ENCODE assay signal across 19 mouse cellular contexts in genomic region chr6:137931318-137931717, GRCm38 (mm10).
DNase-seq lines count a peak whose midpoint lies in the region; ATAC-seq and TF ChIP-seq lines count a peak whose summit lies in the region.
"Had no signal": no experiment of that assay in that cellular context is flagged by ENCODE, and none has a peak within 500 bp of the region (broad histone marks: within the 10 kb centered on the region; RNA-seq: fewer than 3 reads in every experiment).

No protein-coding gene starts in this region.

- no peak for TF ChIP-seq EP300 in heart, adult 2 months (IDR thresholded peaks at IDR 0.05; ENCODE audit: insufficient read depth, low read depth, low read length)

- peak overlapping the region; percentile 17; the same call in 1 of the 2 replicates for H3K4me2 ChIP-seq in intestine, embryonic 15.5 days (replicated peaks)
- H3K4me2 ChIP-seq in intestine, embryonic 16.5 days (ENCODE audit: low read depth, low read length): no peak overlapping the region
- H3K4me2 ChIP-seq: neural tube, embryonic 12.5 days; stomach, embryonic 15.5 days had no signal

- 13% methylated on average over 7 of the region's 7 CpGs for WGBS in heart, embryonic 10.5 days
- 9% methylated on average over 7 of the region's 7 CpGs for WGBS in heart, adult 2 months
- WGBS in intestine, embryonic 15.5 days: 44% methylated on average over 7 of the region's 7 CpGs
- 41% methylated on average over 7 of the region's 7 CpGs for WGBS in intestine, embryonic 16.5 days

- no peak for DNase-seq in heart, embryonic 10.5 days (ENCODE audit: low spot score)
- no peak for DNase-seq in heart, adult 2 months
- DNase-seq in embryo, embryonic 11 days: no peak
- no peak for DNase-seq in frontal cortex, adult 2 months (ENCODE audit: extremely low spot score in 1 of 2, low spot score in 1 of 2)
- DNase-seq: adrenal gland, adult 2 months; cerebellum, adult 11-12 months; cerebellum, postnatal 25 days; right cerebral cortex, postnatal 14 days; thymus, adult 2 months had no signal

- H3K4me1 ChIP-seq in heart, embryonic 10.5 days: no peaks in the 10 kb centered on the region
- H3K4me1 ChIP-seq in heart, adult 2 months (ENCODE audit: control insufficient read depth, insufficient read depth, low read length): peaks cover 1% of the 10 kb centered on the region; the same call in 1 of the 2 replicates
- no peaks in the 10 kb centered on the region for H3K4me1 ChIP-seq in intestine, embryonic 15.5 days (replicated peaks)
- H3K4me1 ChIP-seq in intestine, embryonic 16.5 days (ENCODE audit: control insufficient read depth, insufficient read depth, low read length): peaks cover 5% of the 10 kb centered on the region; the same call in 1 of the 2 replicates
- H3K4me1 ChIP-seq in megakaryocyte, embryonic 14.5 days: peaks cover 3% of the 10 kb centered on the region; the same call in 1 of the 2 replicates
- H3K4me1 ChIP-seq: neural tube, embryonic 12.5 days had no signal

- TF ChIP-seq POLR2A in heart, adult 2 months (IDR thresholded peaks at IDR 0.05; ENCODE audit: insufficient read depth, low read depth, low read length): no peak

- H3K79me2 ChIP-seq in heart, adult 2 months (replicated peaks; ENCODE audit: control insufficient read depth, insufficient read depth, low read length): no peaks in the 10 kb centered on the region

- no peaks in the 10 kb centered on the region for H3K36me3 ChIP-seq in heart, embryonic 10.5 days
- no peaks in the 10 kb centered on the region for H3K36me3 ChIP-seq in heart, adult 2 months (ENCODE audit: control insufficient read depth, insufficient read depth, low read length)
- no peaks in the 10 kb centered on the region for H3K36me3 ChIP-seq in intestine, embryonic 15.5 days
- no peaks in the 10 kb centered on the region for H3K36me3 ChIP-seq in intestine, embryonic 16.5 days (ENCODE audit: control insufficient read depth, insufficient read depth, low read length)
- H3K36me3 ChIP-seq in megakaryocyte, embryonic 14.5 days (replicated peaks; ENCODE audit: low read length): no peaks in the 10 kb centered on the region
- H3K36me3 ChIP-seq: midbrain, embryonic 10.5 days; neural tube, embryonic 12.5 days; stomach, embryonic 15.5 days had no signal

- no peak for TF ChIP-seq CTCF in heart, adult 2 months (IDR thresholded peaks at IDR 0.05)

- intact Hi-C loops in heart, adult 2 months (cut with DNase I): no loop called here

- H3K9me3 ChIP-seq in heart, embryonic 10.5 days: no peaks in the 10 kb centered on the region
- H3K9me3 ChIP-seq in intestine, embryonic 15.5 days: no peaks in the 10 kb centered on the region
- H3K9me3 ChIP-seq in intestine, embryonic 16.5 days (ENCODE audit: control insufficient read depth, low read length): no peaks in the 10 kb centered on the region
- H3K9me3 ChIP-seq in megakaryocyte, embryonic 14.5 days: peaks cover 23% of the 10 kb centered on the region
- H3K9me3 ChIP-seq: midbrain, embryonic 10.5 days; neural tube, embryonic 12.5 days; stomach, embryonic 15.5 days had no signal

- H3K27ac ChIP-seq in heart, embryonic 10.5 days: no peak overlapping the region
- no peak overlapping the region for H3K27ac ChIP-seq in heart, adult 2 months
- no peak overlapping the region for H3K27ac ChIP-seq in intestine, embryonic 15.5 days
- no peak overlapping the region for H3K27ac ChIP-seq in intestine, embryonic 16.5 days (ENCODE audit: low read length)
- H3K27ac ChIP-seq: layer of hippocampus, adult 2 months; midbrain, embryonic 10.5 days; neural tube, embryonic 12.5 days; stomach, embryonic 15.5 days had no signal

- ATAC-seq in intestine, embryonic 15.5 days: no peak
- no peak for ATAC-seq in intestine, embryonic 16.5 days
- ATAC-seq in megakaryocyte, adult 5-6 weeks (ENCODE audit: poor library complexity, severe bottlenecking): no peak
- ATAC-seq: forebrain, embryonic 16.5 days had no signal

- no peaks in the 10 kb centered on the region for H3K27me3 ChIP-seq in heart, embryonic 10.5 days (ENCODE audit: insufficient read depth, poor library complexity, severe bottlenecking)
- H3K27me3 ChIP-seq in heart, adult 2 months (ENCODE audit: control insufficient read depth, insufficient read depth, low read length): no peaks in the 10 kb centered on the region
- no peaks in the 10 kb centered on the region for H3K27me3 ChIP-seq in intestine, embryonic 15.5 days (replicated peaks)
- no peaks in the 10 kb centered on the region for H3K27me3 ChIP-seq in intestine, embryonic 16.5 days (replicated peaks; ENCODE audit: control insufficient read depth, insufficient read depth, low read length)
- H3K27me3 ChIP-seq in megakaryocyte, embryonic 14.5 days (replicated peaks): no peaks in the 10 kb centered on the region
- H3K27me3 ChIP-seq: neural tube, embryonic 12.5 days; stomach, embryonic 15.5 days had no signal

- H3K9ac ChIP-seq in heart, adult 2 months (ENCODE audit: low read depth, low read length): no peak overlapping the region
- H3K9ac ChIP-seq in intestine, embryonic 15.5 days: no peak overlapping the region
- no peak overlapping the region for H3K9ac ChIP-seq in intestine, embryonic 16.5 days (ENCODE audit: low read depth, low read length)
- H3K9ac ChIP-seq: neural tube, embryonic 12.5 days; stomach, embryonic 15.5 days had no signal

- peak overlapping the region; percentile 32; the same call in 1 of the 2 replicates for H3K4me3 ChIP-seq in heart, embryonic 10.5 days
- H3K4me3 ChIP-seq in heart, adult 2 months: no peak overlapping the region
- no peak overlapping the region for H3K4me3 ChIP-seq in intestine, embryonic 15.5 days (replicated peaks)
- no peak overlapping the region for H3K4me3 ChIP-seq in intestine, embryonic 16.5 days (ENCODE audit: low read length)
- peak overlapping the region; percentile 79 for H3K4me3 ChIP-seq in megakaryocyte, embryonic 14.5 days (replicated peaks)
- H3K4me3 ChIP-seq: erythroblast, embryonic 14.5 days; layer of hippocampus, adult 2 months; midbrain, embryonic 10.5 days; neural tube, embryonic 12.5 days; stomach, embryonic 15.5 days had no signal

Comparison
In these comparisons a context has a peak if more than half of its experiments do, and no peak if none do; other contexts are left out.
1. H3K4me3 ChIP-seq: peak in heart, embryonic 10.5 days (single experiment) and megakaryocyte, embryonic 14.5 days (single experiment); none in heart, adult 2 months (single experiment), intestine, embryonic 15.5 days (single experiment) and intestine, embryonic 16.5 days (single experiment).